Mouse (Mus musculus): ENCODE results near the gene Endog.
"Not testable (repeated sequence)": the region's sequence is repeated elsewhere in the genome, so short reads cannot be mapped to it uniquely, and the experiment has no call there.

The Endog gene

DNA sequence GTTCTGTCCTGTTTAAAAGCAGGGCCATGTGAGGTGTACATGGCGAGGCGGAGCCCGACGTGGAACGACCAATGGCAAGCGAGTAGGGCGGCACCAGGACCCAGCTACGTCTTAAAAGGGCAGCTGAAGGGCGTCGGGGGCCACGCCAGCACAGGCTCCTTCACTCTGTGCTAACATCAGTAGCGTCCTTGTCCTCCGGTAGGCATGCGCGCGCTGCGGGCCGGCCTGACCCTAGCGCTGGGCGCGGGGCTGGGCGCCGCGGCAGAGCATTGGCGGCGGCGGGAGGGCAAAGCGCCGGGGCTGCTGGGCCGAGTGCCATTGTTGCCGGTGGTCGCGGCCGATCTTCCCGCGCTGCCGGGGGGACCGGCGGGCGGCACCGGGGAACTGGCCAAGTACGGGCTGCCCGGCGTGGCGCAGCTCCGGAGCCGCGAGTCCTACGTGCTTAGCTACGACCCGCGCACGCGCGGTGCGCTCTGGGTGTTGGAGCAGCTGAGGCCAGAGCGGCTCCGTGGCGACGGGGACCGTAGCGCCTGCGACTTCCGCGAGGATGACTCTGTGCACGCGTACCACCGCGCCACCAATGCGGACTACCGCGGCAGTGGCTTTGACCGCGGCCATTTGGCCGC, at the start of gene Endog:
Endog (plus strand) TSS at position 123 of the 626 bp plus-strand sequence.
- DNase-seq (ENCODE audit: extremely low read depth, low read depth): peak; percentile 78

DNA sequence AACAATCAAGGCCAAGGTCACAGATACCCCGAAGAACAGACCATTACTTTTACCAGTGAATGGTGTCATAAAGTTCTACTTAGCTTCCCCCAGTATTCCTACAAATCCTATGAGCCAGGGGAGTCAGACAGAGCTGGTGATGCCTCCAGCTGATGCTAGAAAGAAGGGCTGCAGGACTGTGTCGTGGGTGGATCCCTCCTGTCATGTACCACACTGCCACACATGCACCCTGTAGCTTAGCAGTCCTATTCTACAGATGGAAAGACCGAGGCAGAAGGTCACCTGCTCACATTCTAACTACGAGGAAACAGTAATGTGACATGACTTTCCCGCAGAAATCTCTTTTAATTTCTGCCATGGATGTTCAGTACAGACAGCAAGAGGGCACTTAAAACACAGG, 48.5 kb upstream of the Endog start:
- DNase-seq (ENCODE audit: extremely low read depth, low read depth): no peak

GRCm38 (mm10) chr2:30123729-30124471, 47.4 kb upstream of the Endog start:
- DNase-seq (ENCODE audit: extremely low read depth, low read depth): no peak

DNA sequence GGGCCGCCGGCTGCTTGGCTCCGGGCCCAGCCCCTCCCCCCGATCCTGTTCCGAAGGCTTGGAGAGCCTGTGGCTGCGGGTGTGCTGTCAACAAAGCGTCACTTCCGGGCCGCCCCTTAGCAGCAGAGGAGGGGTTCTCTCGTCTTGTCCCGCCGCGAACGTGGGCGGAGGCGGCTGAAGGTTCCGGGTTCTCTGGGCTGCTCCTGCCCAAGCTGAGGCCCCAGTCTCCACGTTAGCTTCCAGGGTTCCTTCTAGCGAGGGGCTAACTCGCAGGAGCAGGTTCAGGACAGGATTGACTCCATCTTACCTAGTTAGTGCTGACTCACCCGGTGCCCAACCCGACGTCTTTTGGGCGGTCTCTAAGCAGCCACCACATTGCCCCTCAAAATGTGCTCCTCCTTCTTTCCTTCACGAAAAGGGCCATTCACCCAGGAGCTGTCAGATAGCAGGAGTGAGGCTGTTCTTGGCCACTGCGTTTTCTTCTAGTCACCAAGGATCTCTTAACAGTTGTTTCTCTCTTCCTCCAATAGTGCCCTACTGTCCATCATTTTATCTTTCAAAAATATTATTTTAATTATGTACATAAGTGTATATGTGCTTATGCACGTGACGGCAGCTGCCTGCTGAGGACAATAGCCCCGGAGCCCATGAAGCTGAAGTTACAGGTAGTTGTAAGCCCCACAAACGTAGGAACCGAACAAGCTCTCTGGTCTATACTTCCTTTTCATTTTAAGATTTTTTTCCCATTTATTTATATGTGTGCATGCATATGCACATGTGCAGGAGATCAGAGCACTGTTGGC, 46.6 kb upstream of the Endog start, which contains the start of gene Zer1:
Zer1 (minus strand) TSS at position 114 of the 803 bp plus-strand sequence.
- DNase-seq (ENCODE audit: extremely low read depth, low read depth): peak; percentile 86

- peak; percentile 56 for DNase-seq (ENCODE audit: extremely low read depth, low read depth)
These were observed 42.5 kb upstream of the Endog start for GRCm38 (mm10) chr2:30128789-30129188.

- DNase-seq (ENCODE audit: extremely low read depth, low read depth): no peak
These were observed 41.1 kb upstream of the Endog start for GRCm38 (mm10) chr2:30130156-30130555.

DNA sequence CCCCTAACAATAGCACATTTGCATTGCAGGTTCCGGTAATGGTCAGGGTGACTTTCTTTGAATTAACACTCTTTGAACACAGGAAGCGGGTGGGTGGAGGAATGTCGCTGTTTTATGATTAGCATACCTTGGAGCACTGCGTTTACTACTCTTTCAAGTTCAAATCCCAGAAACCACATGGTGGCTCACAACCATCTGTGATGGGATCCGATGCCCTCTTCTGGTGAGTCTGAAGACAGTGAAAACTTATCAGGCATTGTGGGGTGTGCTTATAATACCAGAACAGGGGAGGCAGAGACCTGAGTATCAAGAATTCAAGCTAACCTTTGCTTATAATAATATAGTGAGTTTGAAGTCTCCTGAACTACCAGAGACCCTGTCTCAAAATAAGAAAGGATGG, 40.1 kb upstream of the Endog start:
- not testable (repeated sequence) for DNase-seq (ENCODE audit: extremely low read depth, low read depth)

DNA sequence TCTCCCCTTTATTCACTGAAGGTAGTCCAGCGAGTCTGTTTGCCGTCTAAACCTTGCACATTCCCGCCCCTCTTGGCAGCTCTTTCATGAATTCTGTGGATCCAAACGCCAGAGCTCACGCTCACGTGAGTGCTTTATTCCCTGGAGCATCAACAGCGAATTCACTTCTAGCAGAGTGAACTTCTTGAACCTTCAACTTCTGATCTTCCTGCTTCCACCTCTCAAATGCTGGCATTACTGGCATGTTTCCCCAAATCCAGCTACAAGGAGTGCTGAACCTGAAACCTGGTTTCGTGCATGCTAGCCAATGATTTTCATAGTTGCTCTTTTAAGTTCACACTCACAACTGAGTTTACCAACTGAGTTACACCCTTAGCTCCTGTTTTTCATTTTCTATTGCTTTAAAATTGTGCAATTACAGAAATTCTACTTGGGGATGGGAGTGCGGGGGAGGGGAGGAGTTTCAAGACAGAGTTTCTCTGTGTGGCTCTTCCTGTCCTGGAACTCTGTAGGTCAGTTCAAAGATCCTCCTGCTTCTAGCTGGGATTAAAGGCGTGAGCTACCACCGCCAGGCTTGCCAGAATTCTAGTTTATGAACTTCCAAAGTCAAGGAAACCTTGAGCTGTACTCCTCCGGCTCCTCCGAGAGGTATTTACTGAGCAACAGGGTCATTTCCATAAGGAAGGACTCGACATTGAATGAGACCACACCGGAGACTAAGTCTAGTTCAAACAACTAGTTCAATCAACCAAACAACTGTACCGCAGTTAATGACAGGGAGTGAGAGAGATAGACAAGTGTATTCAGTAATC, 38.3 kb upstream of the Endog start:
- DNase-seq (ENCODE audit: extremely low read depth, low read depth): no peak

DNA sequence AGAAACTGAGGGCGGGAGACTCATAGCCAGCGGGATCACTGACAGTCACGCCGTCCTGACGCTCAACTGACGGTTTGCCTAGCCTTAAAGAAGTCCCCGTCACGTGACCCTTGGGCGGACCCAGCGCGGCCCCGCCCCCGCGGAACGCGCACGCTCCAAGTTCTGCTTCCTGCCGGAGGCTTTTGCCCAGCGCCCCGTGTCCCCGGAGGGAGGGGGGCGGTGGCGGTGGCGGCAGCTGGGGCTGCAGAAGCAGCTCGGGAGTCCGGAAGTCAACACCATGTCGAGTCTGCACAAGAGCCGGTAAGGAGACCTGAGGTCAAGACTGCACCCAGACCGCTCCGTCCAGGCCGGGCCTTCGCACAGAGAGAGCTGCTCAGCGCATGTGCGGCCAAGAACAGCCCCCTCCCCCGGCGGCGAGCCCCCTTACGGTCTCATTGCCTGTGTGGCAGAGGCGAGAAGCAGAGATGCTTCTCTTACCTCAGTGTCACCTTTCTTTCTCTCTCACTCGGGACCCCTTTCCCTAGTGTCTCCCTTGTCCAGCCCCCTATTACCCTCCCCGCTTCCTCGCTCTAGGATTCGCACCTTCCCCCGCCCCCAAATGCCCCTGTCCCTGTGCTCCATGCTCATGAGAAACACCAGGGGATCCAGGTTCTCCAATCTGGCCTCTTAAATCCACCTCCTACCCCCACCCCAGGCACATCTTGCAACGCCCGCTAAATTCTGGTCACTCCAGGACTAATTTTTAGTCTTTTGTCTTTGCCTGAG, 37.5 kb upstream of the Endog start, which contains the start of gene Tbc1d13:
Tbc1d13 (plus strand) TSS at position 134 of the 765 bp plus-strand sequence.
- peak; percentile 92 for DNase-seq (ENCODE audit: extremely low read depth, low read depth)

GRCm38 (mm10) chr2:30134378-30134711, 36.9 kb upstream of the Endog start:
- DNase-seq (ENCODE audit: extremely low read depth, low read depth): no peak

GRCm38 (mm10) chr2:30134928-30135620, 36.2 kb upstream of the Endog start:
- DNase-seq (ENCODE audit: extremely low read depth, low read depth): peak; percentile 41

- DNase-seq (ENCODE audit: extremely low read depth, low read depth): no peak
These were observed 34.8 kb upstream of the Endog start for GRCm38 (mm10) chr2:30136458-30136857.

GRCm38 (mm10) chr2:30140021-30140420, 31.3 kb upstream of the Endog start:
- DNase-seq (ENCODE audit: extremely low read depth, low read depth): not testable (repeated sequence)

GRCm38 (mm10) chr2:30144436-30144835, 26.9 kb upstream of the Endog start:
- no peak for DNase-seq (ENCODE audit: extremely low read depth, low read depth)

DNA sequence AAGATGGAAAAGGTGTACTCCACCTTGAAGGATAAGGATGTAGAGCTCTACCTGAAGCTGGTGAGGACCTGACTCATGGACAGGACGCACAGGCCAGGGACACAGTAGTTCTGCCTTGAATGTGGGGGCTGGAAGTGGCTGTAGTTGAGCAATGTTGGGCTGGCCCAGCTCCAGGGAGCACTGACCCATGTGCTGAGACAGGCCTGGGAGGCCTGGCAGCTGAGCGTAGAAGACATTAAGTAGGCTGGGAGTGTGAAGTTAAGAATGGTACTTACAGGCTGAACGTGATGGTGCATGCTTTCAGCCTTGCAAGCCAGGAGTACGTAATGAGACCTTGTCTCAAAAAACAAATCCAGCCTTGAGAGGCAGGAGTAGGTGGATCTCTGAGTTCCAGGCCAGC, 23.8 kb upstream of the Endog start:
- no peak for DNase-seq (ENCODE audit: extremely low read depth, low read depth)

DNA sequence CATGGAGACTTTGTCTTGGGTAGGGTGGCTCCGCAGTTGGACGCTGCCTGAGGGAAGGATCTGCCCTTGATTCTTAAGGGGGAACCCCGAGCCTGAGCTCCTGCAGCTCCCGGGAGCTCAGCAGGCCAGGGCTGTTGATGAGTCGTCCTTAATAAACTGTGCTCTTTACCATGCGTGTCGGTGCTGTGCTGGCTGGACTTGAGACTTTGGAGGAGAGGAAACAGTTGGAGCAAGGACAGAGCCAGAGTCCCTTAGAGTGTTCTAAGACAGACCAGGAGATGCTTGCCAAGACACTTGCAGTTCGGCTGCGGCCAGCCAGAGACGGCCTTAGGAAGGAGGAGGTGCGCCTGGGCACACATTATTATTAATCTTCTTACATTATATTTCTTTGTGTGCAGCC, 19.5 kb upstream of the Endog start:
- DNase-seq (ENCODE audit: extremely low read depth, low read depth): no peak

DNA sequence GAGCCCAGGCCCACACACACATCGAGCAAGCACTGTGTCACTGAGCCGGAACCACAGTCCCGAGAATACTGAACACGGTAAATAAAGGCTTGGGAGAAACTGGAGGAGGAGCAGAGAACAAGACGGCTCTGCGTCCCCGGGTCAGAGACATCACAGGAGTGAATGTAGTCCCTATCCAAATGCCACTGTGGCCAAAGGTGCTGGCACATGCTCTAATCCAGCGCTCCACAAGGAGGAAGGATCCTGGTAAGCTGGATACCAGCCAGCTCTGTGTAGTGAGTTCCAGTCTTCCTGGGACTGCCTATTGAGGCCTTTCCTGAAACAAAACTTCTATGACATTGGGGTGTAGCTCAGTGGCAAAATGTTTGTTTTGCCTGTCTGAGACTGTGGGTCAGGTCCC, 18.7 kb upstream of the Endog start:
- no peak for DNase-seq (ENCODE audit: extremely low read depth, low read depth)

- not testable (repeated sequence) for DNase-seq (ENCODE audit: extremely low read depth, low read depth)
These were observed 11.4 kb upstream of the Endog start for GRCm38 (mm10) chr2:30159871-30160270.

- DNase-seq (ENCODE audit: extremely low read depth, low read depth): peak; percentile 41
These were observed 9.5 kb upstream of the Endog start for GRCm38 (mm10) chr2:30161809-30162208.

Data from MEL-GATA-1-ER (cell line).